Mouse (Mus musculus): Measurements from ENCODE around the gene Cenpm.

The Cenpm gene

DNA sequence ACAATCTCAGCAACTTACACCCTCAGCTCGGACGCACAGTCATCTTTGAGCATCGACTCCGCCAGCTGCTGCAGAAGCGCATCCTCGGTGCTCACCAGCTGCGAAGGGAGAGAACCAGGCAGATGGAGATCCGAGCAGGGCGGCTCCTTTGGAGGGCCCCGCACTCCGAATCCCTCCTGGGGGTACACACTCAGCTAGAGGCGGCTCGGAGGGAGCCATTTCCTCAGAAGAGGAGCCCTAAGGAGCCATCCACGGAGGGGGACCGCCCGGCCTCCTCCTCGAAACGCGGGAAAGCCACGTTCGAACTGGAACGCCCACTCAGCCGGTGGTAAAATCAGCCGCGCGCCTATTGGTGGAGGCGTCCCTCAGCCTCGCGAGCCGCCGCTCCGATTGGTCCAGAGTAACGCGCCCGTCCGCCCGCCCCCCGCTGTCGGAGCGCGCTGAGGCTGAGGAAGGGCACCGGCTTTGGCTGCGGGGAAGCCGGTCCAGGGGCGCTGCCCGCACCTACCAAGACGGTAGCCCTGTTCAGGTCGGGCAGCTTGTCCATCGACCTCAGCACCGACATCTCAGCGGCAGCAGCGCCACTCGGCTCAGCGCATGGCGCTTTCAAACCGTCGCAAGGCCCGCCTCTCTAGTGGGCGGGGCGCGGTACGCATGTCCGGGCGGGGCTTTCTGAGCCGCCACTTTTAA, at the start of gene Cenpm:
Gene Cenpm, minus strand, starts transcription at position 634 of the 690 bp plus-strand sequence.
- DNase-seq (ENCODE audit: extremely low read depth, low read depth, low spot score), result no peak

DNA sequence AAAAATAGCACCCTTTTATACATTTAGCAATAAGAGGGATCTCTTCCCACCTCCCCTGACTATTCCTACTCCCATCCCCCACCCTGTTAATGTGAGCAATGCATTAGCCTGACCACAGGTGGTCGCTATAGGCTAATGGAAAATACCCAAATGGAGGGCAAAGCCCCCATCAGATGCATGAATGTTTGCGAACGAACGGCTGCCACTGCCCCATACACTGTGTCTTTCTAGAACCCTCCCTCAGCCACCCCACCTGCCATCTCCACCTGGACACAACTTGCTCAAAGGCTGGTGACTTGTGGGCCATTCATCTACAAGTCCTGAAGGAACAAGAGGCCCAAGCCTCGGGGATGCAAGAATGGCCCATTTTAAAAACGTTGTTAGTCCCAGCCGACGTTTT, 49.5 kb upstream of the Cenpm start:
- no peak for DNase-seq (ENCODE audit: extremely low read depth, low read depth, low spot score)

- DNase-seq (ENCODE audit: extremely low read depth, low read depth, low spot score), result no peak
Measured at GRCm38 (mm10) chr15:82293271-82293711, 48.7 kb upstream of the Cenpm start.

GRCm38 (mm10) chr15:82292851-82293250, 48.3 kb upstream of the Cenpm start:
- no peak for DNase-seq (ENCODE audit: extremely low read depth, low read depth, low spot score)

- no peak for DNase-seq (ENCODE audit: extremely low read depth, low read depth, low spot score)
Measured at GRCm38 (mm10) chr15:82290252-82290651, 45.7 kb upstream of the Cenpm start.

GRCm38 (mm10) chr15:82286157-82286556, 41.6 kb upstream of the Cenpm start:
- no peak for DNase-seq (ENCODE audit: extremely low read depth, low read depth, low spot score)

- DNase-seq (ENCODE audit: extremely low read depth, low read depth, low spot score), result no peak
Measured at GRCm38 (mm10) chr15:82280638-82281037, 36.1 kb upstream of the Cenpm start.

- no peak for DNase-seq (ENCODE audit: extremely low read depth, low read depth, low spot score)
Measured at GRCm38 (mm10) chr15:82277591-82277990, 33.0 kb upstream of the Cenpm start.

- DNase-seq (ENCODE audit: extremely low read depth, low read depth, low spot score), result no peak
Measured at GRCm38 (mm10) chr15:82274927-82275901, 30.7 kb upstream of the Cenpm start.

DNA sequence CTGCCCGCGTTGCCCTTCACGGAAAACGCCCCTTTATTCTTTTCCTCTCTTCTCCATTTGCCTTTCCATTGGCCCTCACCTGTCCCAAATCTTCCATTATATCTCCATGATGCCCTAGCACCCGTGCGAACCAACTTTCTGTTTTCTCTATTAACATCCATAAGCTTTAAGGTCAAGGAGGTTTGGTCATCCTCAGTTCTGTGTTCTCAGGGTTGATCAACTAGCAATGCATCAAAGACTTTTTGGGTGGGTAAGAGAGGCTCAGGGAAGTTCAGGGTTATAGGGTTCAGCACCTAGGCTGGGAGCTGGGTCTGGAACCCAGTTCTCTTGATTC, 30.0 kb upstream of the Cenpm start, which contains the start of gene Sept3:
Gene Sept3, plus strand, starts transcription at position 301 of the 334 bp plus-strand sequence.
- no peak for DNase-seq (ENCODE audit: extremely low read depth, low read depth, low spot score)

GRCm38 (mm10) chr15:82272295-82272694, 27.7 kb upstream of the Cenpm start:
- no peak for DNase-seq (ENCODE audit: extremely low read depth, low read depth, low spot score)

DNA sequence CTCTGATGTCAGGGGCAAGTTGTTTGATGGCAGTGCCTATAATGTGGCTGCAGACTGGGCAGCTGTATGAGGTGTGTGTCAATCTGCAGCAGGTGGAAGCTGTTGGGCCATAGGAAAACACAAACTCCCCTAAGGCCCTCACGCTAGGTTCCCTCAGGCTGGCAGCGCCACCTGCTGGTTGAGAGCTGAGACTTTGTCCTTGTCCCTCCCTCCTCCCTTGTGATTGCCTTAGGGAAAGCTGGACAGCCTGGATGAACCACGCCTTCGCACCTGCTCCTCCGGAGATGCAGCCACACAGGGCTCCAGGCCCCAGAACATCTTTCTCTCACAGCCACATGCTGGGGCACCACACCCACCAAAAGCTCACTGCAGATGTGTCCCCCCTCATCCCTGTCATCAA, 26.7 kb upstream of the Cenpm start:
- DNase-seq (ENCODE audit: extremely low read depth, low read depth, low spot score), result no peak

GRCm38 (mm10) chr15:82268783-82269182, 24.2 kb upstream of the Cenpm start:
- DNase-seq (ENCODE audit: extremely low read depth, low read depth, low spot score), result no peak

DNA sequence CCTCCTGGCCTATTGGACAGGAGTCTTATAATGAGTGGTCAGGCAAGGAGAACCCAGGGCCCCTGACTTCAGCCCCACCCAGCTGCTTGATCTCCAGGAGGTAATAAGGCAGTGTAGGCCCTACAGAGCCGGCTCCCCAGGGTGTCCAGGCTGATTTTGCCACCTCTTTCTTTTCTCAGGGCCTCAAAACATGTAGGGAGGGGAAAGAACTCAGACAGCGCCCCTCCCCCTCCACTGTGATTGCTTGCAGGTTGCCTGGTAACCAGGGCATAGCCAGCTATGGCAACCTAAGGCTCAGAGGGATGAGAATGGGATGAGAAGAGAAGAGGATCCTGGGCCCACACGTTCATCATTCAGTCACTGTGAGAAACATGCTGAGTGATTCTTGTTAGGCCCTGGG, 23.6 kb upstream of the Cenpm start:
- no peak for DNase-seq (ENCODE audit: extremely low read depth, low read depth, low spot score)

GRCm38 (mm10) chr15:82266356-82266755, 21.8 kb upstream of the Cenpm start:
- no peak for DNase-seq (ENCODE audit: extremely low read depth, low read depth, low spot score)

- DNase-seq (ENCODE audit: extremely low read depth, low read depth, low spot score), result no peak
Measured at GRCm38 (mm10) chr15:82259510-82259909, 15.0 kb upstream of the Cenpm start.

DNA sequence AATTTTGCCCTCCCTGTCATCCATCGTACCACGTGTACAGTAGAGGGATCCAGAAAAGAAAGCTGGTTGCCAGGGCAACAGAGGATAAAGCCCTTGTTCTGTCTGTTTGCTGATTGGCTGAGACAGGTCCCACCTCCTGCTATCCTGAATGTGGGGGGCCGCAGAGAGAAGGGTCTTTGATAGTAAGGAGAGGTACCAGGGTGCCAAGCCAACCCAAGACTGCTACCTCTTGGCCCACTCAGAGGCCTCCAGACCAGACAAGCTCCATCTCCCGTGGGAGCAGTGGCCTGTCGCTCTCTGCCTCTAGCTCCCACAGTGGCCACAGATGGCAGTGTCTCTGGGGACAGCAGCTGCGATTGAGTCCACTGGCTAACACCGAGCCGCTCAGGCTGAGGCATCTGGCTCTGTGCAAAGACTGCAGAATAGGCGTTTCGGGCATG, 11.4 kb upstream of the Cenpm start:
- DNase-seq (ENCODE audit: extremely low read depth, low read depth, low spot score), result no peak

DNA sequence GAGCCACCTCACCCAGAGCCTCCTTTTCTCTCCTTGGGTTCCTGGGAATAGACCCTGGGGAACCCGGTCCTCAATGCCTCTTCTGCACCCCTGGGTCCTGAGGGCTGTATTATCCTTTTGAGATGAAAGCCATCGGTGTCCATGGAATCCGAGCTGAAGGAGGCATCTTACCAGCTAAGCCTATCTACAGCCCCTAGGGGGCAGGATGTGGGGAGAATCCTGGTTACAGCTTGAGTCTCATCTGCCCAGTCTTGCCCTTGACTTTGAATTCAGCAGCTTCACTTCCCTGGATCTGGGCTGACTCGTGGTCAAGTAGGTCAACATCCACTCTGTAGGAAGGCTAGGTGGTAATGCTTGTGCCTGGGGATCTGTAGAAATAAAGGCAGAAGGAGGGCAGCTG, 10.7 kb upstream of the Cenpm start:
- DNase-seq (ENCODE audit: extremely low read depth, low read depth, low spot score), result no peak

DNA sequence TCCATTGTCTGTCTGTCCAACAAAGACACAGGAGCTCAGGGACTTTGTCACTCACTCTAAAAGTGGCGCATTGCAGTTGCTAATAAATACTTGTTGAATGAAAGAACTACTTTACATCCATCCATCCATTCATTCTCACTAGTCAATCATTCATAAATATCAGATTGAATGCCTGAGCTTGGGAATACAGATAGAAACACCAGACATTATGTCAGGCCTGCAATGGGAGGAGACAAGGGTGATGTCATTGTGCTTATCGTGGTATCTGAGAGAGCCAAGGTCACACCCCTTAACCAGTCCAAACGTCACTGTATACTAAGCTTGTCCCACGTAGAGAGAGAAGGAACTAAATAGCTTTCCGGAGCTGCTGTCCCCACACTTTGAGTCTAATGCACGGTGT, 7.5 kb upstream of the Cenpm start, which contains the start of gene 1500009C09Rik:
Gene 1500009C09Rik, plus strand, starts transcription at position 301 of the 400 bp plus-strand sequence.
- no peak for DNase-seq (ENCODE audit: extremely low read depth, low read depth, low spot score)

- DNase-seq (ENCODE audit: extremely low read depth, low read depth, low spot score), result no peak
Measured at GRCm38 (mm10) chr15:82251579-82251978, 7.0 kb upstream of the Cenpm start.

- no peak for DNase-seq (ENCODE audit: extremely low read depth, low read depth, low spot score)
Measured at GRCm38 (mm10) chr15:82247131-82247776, 2.7 kb upstream of the Cenpm start.

Data from fat pad, adult 2 months (tissue).